Mouse (Mus musculus) c-Kit-positive CD71-positive TER-119-positive erythroid progenitor cells, embryonic 14.5 days (primary cell): ENCODE measurements at regions not wholly inside any gene's neighbourhood (a gene's known extent, or its start where the extent isn't known, plus 50 kb on each side); places are given as distances from the start of the nearest gene placed in this dataset.

ENCODE experiments used
- DNase-seq: peaks from one replicate; pipeline ENCODE4 v3.0.0-alpha.2; 2013; ENCODE audit warnings: low spot score

- no peak for DNase-seq
Observed at GRCm38 (mm10) chr13:101555371-101555874, 212.6 kb downstream of the Pik3r1 start.

- DNase-seq: no peak
Observed at GRCm38 (mm10) chr13:101553131-101553549, 214.9 kb downstream of the Pik3r1 start.

DNA sequence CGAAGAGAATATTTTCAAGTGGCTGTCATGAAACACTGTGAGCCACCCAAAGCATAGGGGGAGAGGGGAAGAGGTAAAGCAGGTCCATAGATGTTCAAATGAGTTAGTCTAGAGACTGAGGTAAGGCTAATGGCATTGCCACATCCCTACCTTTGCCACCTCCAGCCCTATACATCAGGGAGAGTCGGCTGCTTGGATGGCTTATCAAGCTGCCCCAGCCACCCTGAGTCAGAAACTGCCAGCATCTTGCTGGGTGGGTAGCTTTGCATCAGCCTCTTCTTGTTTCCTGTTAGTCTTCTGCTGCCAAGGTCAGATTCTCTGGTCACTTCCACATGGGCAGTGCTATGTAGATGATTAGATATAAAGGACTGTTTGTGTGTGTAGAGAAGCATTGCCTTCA lies 215.6 kb downstream of the Pik3r1 start:
- no peak for DNase-seq

GRCm38 (mm10) chr13:101551068-101551467 lies 216.9 kb downstream of the Pik3r1 start:
- peak; percentile 89 for DNase-seq

- DNase-seq: no peak
Observed at GRCm38 (mm10) chr13:101550526-101550925, 217.5 kb downstream of the Pik3r1 start.

GRCm38 (mm10) chr13:101547887-101548286 lies 220.1 kb downstream of the Pik3r1 start:
- DNase-seq: no peak

DNA sequence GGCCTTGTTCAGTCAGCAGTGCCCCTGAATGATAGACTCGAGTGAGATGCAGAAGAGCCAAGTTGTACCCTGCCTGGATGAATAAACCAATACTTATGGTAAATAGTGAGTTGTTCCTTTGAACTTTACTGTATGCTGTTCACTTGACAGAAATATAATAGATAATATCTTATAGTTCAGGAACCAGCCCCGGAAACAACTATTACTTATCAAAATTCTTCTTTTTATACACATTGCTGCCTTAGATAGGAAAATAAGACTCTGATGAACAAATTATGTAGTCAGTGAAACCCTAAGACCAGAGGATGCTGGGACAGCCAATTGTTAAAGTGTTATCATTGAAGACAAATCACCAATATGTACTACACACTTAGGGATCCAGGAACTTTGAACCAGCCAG lies 220.7 kb downstream of the Pik3r1 start:
- DNase-seq: no peak

DNA sequence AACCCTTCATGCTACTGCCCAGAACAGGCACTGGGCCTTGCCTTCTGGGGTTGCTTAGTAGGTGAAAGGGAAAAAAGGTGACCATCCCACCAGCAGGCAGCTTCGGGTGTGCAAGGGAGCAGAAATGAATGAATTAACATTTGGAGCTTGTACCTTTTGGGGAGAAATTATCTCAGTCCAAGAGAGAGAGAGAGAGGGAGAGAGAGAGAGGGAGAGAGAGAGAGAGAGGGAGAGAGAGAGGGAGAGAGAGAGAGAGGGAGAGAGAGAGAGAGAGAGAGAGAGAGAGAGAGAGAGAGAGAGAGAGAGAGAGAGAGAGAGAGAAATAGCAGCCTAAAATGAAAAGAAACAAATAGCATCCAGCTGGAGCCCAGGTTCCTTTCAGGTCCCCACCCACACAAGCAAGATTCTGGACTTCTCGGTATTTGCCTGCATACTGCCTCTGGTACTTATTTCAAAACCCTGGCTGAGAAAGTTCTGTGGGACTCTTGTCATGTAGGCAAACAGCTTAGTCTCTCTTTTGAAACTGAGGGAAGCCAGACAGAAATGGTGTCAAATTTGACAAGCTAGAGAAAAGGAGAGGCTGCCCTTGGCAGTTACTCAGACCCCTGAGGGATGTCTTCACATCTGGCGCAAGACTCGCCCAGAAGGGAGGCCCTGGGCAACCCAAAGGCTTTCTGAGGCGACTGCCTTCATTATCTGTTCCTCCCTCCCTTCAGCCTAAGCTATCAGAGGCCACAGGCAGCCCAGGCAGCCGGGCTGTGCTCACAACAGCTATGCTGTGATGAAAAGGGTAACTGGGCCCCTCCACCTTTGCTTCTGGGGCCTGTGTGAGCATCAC lies 222.5 kb downstream of the Pik3r1 start:
- peak; percentile 89 for DNase-seq

DNA sequence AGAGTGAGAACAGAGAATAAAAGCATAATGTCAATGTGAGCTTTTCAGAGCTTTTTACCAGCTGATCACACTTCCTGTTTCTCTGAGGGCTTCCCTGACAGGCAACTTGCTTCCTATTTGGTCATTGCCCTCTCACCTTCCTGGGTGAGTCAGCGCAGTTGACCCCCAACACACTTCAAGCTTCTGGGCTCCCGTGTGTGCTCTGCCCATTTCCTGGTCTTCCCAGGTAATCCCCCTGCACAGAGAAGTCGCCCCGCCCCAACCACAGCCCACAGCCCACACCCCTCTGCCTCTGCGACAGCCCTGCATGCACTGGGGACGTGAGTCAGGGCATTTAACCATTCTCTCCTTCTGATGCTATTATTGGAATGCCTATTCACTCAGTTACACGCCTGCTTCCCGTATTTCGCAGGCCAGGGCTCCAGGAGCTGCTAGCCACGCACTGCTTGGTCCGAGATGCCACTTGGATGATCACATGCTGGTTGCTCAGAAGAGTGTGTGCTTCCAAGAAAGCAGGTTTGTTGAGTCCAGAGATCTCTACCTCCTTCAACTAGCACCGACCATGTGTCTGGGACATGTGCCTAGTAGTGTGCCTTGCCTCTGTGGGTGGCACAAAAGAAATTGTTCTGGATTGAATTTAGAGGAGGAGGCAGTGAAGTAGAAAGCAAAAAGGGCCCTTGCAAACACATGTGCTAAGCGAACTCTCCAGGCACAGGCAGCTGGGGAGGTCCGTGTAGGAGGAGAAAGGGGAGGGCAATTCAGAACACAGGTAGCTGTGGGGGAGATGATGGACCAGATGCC lies 227.4 kb downstream of the Pik3r1 start:
- no peak for DNase-seq

- DNase-seq: no peak
Observed at GRCm38 (mm10) chr13:101538110-101538509, 229.9 kb downstream of the Pik3r1 start.

- DNase-seq: no peak
Observed at GRCm38 (mm10) chr13:101536019-101536418, 232.0 kb downstream of the Pik3r1 start.

- DNase-seq: no peak
Observed at GRCm38 (mm10) chr13:101535331-101535866, 232.6 kb downstream of the Pik3r1 start.

- DNase-seq: no peak
Observed at GRCm38 (mm10) chr13:101534490-101534889, 233.5 kb downstream of the Pik3r1 start.

- DNase-seq: no peak
Observed at GRCm38 (mm10) chr13:101532913-101533312, 235.1 kb downstream of the Pik3r1 start.

DNA sequence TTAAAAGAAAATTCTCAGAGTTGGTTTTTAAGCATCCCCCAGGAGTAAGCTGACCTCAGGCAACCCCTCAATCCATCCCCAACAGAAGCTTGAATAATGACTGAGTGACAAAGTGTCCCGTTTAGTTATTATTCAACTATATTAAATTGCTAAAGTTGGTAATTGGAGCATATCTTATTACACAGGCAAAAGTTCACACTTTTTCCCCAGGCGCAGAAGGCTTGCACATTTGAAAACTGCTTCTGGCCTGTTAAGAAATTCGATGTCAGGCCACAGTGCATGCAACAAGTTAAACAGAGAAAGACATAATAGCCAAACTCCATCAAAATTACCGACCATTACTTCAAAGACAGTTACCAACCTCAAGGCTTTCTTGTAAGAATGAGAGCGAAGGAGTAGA lies 240.3 kb downstream of the Pik3r1 start:
- DNase-seq: no peak

DNA sequence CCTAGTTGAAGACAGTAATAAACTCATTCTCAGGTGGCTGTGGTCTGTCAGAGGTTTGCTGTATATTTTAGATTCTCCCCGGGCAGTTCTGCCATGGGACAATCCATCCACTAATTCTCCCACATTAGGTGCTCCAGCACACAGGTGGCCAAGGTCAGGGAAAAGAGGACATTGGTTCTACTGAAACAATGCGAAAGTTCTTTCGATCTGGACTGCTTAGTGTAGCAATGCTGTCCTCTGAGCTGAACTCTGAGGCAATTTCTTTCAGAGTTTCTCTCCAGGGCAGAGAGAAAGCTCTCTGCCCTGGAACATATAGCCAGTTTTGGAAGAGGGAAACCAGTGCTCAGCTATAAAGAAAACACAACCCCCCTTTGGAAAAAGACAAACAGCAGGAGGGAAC lies 243.2 kb downstream of the Pik3r1 start:
- DNase-seq: no peak

- no peak for DNase-seq
Observed at GRCm38 (mm10) chr13:101524223-101524622, 243.8 kb downstream of the Pik3r1 start.

DNA sequence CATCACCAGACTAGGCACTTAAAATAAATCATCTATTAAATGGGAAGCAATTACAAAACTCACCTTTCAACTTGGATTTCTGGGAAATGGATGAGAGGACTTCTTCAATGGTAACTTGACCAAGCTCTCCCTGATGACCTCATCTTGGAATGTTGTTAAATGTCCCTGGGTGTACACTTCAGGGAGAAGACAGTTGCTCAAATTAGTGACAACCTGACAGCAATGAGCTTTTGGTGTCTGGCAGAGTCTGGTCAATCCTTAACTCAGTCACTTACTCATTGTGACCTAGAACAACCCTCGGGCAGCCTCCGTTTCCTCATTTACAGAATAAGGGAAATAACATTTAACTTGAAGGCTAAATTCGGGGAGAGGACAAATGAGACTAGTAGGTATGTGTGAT lies 244.5 kb downstream of the Pik3r1 start:
- no peak for DNase-seq

GRCm38 (mm10) chr13:101522597-101522996 lies 245.4 kb downstream of the Pik3r1 start:
- DNase-seq: no peak

- DNase-seq: no peak
Observed at GRCm38 (mm10) chr13:101513354-101513753, 254.7 kb downstream of the Pik3r1 start.

GRCm38 (mm10) chr13:101509946-101510345 lies 258.1 kb downstream of the Pik3r1 start:
- DNase-seq: peak; percentile 49

- no peak for DNase-seq
Observed at GRCm38 (mm10) chr13:101508331-101508730, 259.7 kb downstream of the Pik3r1 start.

DNA sequence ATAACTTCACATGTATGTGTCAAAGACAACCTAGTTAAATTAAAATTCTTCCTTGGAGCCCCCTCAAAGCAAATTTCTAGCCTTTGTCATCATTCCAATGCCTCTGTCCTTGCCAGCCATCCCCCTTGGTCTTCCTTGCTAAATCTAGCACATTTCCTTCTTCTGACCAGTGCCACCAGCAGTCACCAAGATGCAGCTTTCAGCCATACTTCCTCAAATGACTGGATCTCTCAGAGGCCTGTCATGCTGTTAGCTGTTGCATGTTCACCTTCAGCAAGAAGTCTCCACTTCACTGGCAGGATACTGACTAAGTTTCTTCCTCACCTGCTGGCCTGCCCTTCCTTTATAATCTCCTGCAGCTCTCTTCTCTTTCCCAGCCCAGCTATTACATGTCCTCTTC lies 261.3 kb downstream of the Pik3r1 start:
- DNase-seq: no peak
